Mouse (Mus musculus) erythroblast, embryonic 14.5 days (primary cell): ENCODE results near the gene Pnpla7.

ENCODE experiments used
- GATA1 ChIP-seq: IDR thresholded peaks from 2 replicates; pipeline ENCODE4 v1.6.1; 2012; ENCODE audit warnings: low read length, inconsistent platforms, mixed read lengths
- TAL1 ChIP-seq: IDR thresholded peaks from 3 replicates; pipeline ENCODE4 v1.6.1; 2012; ENCODE audit warnings: low read length, inconsistent platforms, mixed read lengths

DNA sequence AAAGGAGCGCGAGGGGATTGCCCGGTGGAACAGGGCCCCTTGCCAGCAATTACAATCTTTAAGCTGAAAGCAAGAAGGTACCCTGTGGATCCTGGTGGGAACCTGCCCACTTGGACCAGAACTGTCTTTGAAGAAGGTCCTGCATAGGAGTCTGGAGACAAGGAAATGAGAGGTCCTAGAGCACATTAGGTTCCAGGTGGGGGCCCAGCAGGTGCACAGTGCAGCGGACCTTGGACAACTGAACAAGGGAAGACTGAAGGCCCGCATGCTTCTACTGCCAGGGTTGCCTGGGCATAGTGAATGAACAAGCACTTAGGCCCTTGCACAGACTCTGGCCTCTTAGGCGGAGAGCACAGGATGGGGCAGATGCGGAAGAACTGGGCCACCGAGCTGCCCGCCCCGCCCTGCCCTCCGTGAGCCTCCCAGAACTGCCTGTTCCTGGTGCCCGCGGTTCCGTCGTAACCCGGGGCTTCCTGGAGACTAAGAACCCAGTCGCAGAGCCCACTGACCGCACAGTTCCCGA lies 41.3 kb upstream of the Pnpla7 start:
- no peak for TF ChIP-seq GATA1
- TF ChIP-seq TAL1 = no peak
